Mouse (Mus musculus): ENCODE measurements at regions not wholly inside any gene's neighbourhood (a gene's known extent, or its start where the extent isn't known, plus 50 kb on each side); places are given as distances from the start of the nearest gene placed in this dataset.

- no peak for DNase-seq (ENCODE audit: extremely low spot score, low spot score)
Observed at GRCm38 (mm10) chr13:97562241-97562640, 198.2 kb downstream of the Gm10260 start.

DNA sequence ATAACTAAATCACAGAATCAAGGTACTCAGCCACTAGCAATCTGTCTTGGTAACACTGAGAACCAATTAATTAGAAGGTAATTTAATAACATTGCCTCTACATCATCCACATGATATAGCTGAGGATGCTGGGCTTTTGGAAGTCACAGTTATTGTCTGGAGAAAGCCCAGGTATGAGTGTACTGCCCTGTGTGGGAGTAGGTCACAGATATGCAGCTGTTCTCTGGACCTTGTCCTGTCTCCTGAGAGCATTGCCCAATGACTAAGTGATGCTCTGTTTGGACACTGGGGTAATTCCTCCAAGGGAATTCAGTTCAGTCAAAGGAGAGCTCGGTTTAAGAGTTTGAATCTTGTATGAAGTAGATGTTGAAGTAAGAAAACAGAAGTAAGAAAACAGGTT is 199.6 kb downstream of the Gm10260 start:
- DNase-seq (ENCODE audit: extremely low spot score, low spot score) = no peak

DNA sequence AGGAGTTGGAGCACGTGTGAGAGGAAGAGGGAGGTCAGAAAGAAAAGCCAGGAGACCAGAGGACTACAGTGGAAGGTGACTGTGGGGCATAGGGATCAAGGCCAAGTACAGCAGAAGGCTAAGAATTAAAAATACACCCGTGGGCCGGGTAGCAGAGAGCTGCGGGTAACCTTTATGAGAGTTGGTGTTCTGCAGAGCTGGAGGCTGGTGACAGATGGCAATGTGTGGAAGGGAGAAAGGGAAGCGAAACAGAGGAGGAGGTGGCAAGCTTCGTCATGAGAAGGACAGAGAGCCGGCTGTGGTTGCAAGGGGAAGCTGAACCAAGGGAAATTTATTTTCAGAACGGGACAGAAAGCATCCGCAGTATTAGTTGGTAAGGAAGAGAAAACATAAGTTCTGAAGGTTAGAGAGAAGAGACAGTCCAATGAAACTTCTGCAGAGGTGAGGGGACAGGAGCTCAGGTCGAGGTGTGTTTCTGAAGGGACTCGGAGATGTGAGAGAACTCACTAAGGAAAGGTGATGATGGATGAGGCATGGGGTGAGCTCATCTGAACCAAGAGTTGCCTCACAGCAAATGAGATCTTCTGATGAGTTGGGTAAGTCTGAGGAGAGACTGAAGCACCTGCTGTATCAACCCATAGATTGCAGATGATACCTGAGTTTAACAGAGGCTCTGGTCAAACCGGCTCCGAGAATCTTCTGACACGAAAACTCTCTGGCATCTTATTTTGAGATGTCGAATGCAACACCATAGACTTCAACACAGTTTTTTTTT is 200.6 kb downstream of the Gm10260 start:
- DNase-seq (ENCODE audit: extremely low spot score, low spot score) = no peak

GRCm38 (mm10) chr13:97558884-97559283 is 201.5 kb downstream of the Gm10260 start:
- DNase-seq (ENCODE audit: extremely low spot score, low spot score) = no peak

GRCm38 (mm10) chr13:97555312-97555711 is 205.1 kb downstream of the Gm10260 start:
- DNase-seq (ENCODE audit: extremely low spot score, low spot score) = no peak

GRCm38 (mm10) chr13:97554601-97555000 is 205.8 kb downstream of the Gm10260 start:
- DNase-seq (ENCODE audit: extremely low spot score, low spot score) = no peak

- DNase-seq (ENCODE audit: extremely low spot score, low spot score) = no peak
Observed at GRCm38 (mm10) chr13:97552236-97552635, 208.2 kb downstream of the Gm10260 start.

DNA sequence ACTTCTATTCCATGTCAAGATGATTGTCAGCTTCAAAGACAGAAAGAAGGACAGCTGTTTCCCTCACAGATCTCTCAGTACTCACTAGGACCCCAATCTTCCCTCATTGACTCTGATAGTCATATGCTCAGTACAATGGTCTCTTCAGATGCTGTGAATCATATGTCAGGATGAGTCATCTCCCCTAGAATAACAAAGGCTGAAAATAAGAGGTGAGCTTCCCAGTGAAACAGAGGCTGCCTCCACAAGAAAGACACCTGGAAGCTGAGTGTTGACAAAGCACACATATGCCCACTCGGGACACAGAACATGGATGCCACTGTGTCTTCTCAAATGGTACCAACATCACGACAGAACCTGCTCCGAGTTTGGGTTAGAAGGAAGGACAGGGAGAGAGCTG is 209.6 kb downstream of the Gm10260 start:
- no peak for DNase-seq (ENCODE audit: extremely low spot score, low spot score)

GRCm38 (mm10) chr13:97550172-97550571 is 210.3 kb downstream of the Gm10260 start:
- no peak for DNase-seq (ENCODE audit: extremely low spot score, low spot score)

DNA sequence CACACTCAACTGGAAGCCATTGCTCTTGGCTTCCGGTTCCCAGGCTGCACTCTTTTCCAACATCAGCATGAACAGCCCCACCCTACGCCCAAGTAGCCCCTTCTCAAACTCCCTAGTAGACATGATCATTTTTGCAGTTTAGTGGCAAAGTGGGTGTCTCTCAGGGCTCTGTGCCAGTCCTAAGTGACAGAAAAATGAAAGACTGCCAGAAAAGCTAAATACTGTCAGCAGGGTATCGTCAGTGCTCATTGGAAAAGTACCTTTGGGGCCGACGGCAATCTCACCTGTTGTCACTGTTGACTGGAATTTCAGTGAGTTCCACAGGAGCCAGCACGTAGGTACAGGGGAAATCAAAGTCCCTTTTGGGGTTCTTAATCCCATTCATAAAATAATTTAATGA is 211.0 kb downstream of the Gm10260 start:
- no peak for DNase-seq (ENCODE audit: extremely low spot score, low spot score)

DNA sequence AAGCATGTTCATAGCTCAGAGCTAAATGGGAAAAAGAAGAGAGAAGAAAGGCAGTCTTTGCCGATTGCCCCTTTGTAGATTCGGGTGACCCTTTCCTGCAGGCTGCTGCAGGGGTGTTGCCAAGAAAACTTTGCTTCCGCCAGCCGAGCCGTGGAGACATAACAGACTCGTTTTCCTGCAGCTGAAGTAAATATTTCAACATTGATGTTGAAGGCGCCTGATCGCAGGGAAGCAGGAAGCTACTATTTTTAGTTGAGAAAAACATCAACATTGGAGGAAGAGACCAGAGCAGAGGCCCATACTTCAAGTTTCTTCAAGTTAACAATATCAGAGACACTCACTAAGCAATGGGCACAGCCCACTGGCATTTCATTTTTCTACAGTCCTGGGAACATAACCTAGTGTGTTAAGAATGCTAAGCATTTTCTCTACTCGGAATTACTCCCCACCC is 211.9 kb downstream of the Gm10260 start:
- DNase-seq (ENCODE audit: extremely low spot score, low spot score) = no peak

DNA sequence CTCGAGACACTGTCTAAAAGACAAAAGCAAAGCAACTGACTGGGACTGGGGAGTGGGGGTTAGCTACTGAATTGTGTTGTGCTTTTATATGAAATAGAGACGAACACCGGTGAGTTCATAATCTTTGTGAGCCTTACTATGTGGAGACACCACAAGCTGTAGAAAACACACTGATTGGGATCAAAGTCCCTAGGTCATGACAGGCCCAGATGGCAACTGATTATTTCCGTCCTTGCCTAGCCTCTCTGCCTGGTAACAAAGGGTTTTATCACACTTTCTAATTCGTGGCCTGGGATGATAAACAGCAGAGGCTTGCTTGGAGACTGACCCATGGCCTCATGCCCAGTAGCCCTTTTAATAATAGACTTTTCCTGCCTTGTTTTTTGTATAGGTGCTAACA is 213.5 kb downstream of the Gm10260 start:
- no peak for DNase-seq (ENCODE audit: extremely low spot score, low spot score)

- DNase-seq (ENCODE audit: extremely low spot score, low spot score) = no peak
Observed at GRCm38 (mm10) chr13:97545971-97546454, 214.4 kb downstream of the Gm10260 start.

DNA sequence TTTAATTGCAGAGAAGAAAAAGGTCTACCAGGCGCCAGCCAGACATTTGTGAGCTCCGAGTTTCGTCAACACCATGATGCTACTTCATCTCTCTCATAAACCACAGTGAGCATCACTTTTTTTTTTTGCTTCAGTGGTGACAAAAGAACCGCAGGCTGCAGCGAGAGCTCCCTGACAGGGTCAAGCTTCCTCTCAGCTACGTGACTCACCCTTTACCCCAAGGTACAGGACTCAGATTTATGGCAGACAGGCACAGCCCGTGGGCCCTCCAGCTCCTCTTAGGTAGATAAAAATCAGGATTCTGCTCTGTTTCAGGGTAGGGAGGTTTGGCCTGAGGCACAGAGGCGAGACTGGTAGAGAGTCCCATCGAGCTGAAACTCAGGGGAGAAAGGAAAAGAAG is 220.7 kb downstream of the Gm10260 start:
- DNase-seq (ENCODE audit: extremely low spot score, low spot score) = no peak

GRCm38 (mm10) chr13:97538441-97538840 is 222.0 kb downstream of the Gm10260 start:
- no peak for DNase-seq (ENCODE audit: extremely low spot score, low spot score)

GRCm38 (mm10) chr13:97537686-97538085 is 222.7 kb downstream of the Gm10260 start:
- DNase-seq (ENCODE audit: extremely low spot score, low spot score) = no peak

- no peak for DNase-seq (ENCODE audit: extremely low spot score, low spot score)
Observed at GRCm38 (mm10) chr13:97537206-97537605, 223.2 kb downstream of the Gm10260 start.

- DNase-seq (ENCODE audit: extremely low spot score, low spot score) = no peak
Observed at GRCm38 (mm10) chr13:97533896-97534666, 226.4 kb downstream of the Gm10260 start.

GRCm38 (mm10) chr13:97531181-97531580 is 229.3 kb downstream of the Gm10260 start:
- no peak for DNase-seq (ENCODE audit: extremely low spot score, low spot score)

DNA sequence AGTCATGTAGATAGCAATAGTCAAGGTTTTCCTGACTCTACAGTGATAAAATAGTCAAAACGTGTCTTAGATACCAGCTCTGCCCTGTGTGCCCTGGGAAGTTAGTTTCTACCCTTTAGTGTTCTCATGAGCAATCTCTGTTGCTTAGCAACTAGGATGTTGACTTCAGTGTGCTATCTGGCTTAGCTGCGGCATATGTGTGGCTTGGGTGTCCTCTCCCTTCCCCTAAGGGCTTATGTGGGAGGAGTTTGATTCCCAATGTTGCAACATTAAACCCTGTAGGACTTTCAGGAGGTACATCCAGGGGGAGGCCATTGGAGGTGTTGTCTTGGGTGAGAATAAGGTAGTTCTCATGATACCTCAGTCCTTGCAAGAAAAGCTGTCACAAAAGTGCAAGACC is 229.9 kb downstream of the Gm10260 start:
- no peak for DNase-seq (ENCODE audit: extremely low spot score, low spot score)

- DNase-seq (ENCODE audit: extremely low spot score, low spot score) = no peak
Observed at GRCm38 (mm10) chr13:97527958-97528357, 232.5 kb downstream of the Gm10260 start.

DNA sequence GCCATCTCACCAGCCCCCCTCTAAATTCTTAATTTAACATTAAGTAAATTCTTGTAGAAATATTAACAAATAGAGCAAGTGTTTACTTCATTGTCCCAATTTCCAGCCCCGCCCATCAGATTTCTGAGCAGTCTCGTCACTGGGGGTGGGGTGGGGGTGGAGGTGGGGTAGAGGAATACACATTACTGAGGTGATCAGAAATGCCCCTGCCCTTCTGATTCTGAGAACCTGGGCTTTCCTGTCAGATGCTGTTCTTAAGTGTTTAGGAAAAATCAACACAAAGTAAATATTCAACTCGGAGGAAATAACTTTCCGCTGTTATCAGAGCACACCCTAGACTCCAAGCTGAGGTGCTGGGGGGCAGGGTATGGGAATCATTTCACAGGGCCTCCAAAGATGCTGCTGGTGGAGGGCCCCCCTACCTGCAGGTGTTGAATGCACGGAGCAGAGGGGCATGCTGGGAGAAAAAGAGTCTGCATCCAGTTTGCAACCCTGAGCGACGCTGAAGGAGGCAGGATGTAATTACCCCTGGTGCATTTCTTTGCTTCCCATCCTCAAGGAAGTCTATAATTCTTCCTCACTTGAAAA is 235.5 kb downstream of the Gm10260 start:
- no peak for DNase-seq (ENCODE audit: extremely low spot score, low spot score)

Measured in neural tube, embryonic 10.5 days (tissue).